Mouse (Mus musculus) megakaryocyte, embryonic 14.5 days (primary cell): ENCODE results near the gene St3gal3.

Source experiments
- FLI1 ChIP-seq: IDR thresholded peaks from 2 replicates; pipeline ENCODE4 v1.6.1; 2012; ENCODE audit warnings: low read length, inconsistent platforms, mixed read lengths
- GATA1 ChIP-seq: IDR thresholded peaks from 3 replicates; pipeline ENCODE4 v1.6.1; 2012; ENCODE audit warnings: mixed read lengths, low read length, inconsistent platforms, borderline replicate concordance

DNA sequence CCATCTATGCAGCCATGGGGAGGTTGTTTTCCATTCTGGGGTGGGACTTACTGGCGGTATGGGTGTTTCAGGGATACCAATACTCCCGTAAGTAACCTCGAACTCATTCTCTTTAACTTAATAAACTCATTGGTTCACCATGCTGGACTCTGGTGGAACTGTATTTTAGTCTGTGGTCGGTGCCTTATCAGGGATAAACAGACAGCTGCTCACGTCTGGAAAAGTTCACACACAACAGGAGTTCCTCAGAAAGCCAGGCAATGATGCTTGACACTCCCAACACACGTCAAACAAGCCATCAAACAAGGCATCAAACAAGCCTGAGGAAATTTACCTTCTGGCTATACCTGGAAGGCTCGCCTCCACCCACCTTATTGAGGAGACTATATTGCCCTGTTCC is 19.6 kb downstream of the St3gal3 start:
- TF ChIP-seq GATA1 = no peak
- TF ChIP-seq FLI1 = no peak
